Mouse (Mus musculus) testis, postnatal 10 days (tissue): Measurements from ENCODE around the gene B830017H08Rik.

Experiments
- DNase-seq: peaks from one replicate; pipeline ENCODE4 v3.0.0; 2021; ENCODE audit warnings: low spot score

Gene B830017H08Rik

GRCm38 (mm10) chr16:17851331-17851730 is 18.4 kb downstream of the B830017H08Rik start:
- DNase-seq = no peak

GRCm38 (mm10) chr16:17851860-17852259 is 18.9 kb downstream of the B830017H08Rik start:
- no peak for DNase-seq

GRCm38 (mm10) chr16:17853263-17853662 is 20.3 kb downstream of the B830017H08Rik start:
- DNase-seq = no peak

- DNase-seq = no peak
These were observed 24.2 kb downstream of the B830017H08Rik start for GRCm38 (mm10) chr16:17857157-17857556.

GRCm38 (mm10) chr16:17858592-17858991 is 25.7 kb downstream of the B830017H08Rik start:
- DNase-seq = no peak

GRCm38 (mm10) chr16:17865293-17865692 is 32.4 kb downstream of the B830017H08Rik start:
- no peak for DNase-seq

- no peak for DNase-seq
These were observed 32.8 kb downstream of the B830017H08Rik start for GRCm38 (mm10) chr16:17865770-17866169.

GRCm38 (mm10) chr16:17871248-17871647 is 38.3 kb downstream of the B830017H08Rik start:
- no peak for DNase-seq

GRCm38 (mm10) chr16:17872995-17873394 is 40.1 kb downstream of the B830017H08Rik start:
- no peak for DNase-seq

- DNase-seq = no peak
These were observed 42.3 kb downstream of the B830017H08Rik start for GRCm38 (mm10) chr16:17875174-17875573.

GRCm38 (mm10) chr16:17876096-17876495 is 43.2 kb downstream of the B830017H08Rik start:
- no peak for DNase-seq

GRCm38 (mm10) chr16:17879571-17879970 is 46.6 kb downstream of the B830017H08Rik start:
- no peak for DNase-seq

- DNase-seq = no peak
These were observed 49.3 kb downstream of the B830017H08Rik start for GRCm38 (mm10) chr16:17882196-17882595.

- DNase-seq = no peak
These were observed 51.2 kb downstream of the B830017H08Rik start for GRCm38 (mm10) chr16:17884116-17884515.
